Mouse (Mus musculus): Measurements from ENCODE around the gene Minpp1. TPM values are rescaled to one million over a fixed set of nuclear protein-coding genes. Genes with fewer than 3 reads are reported as not detected.
A peak's percentile ranks its signal among the peaks of the same experiment; 100 is the strongest.

Minpp1 gene
- polyA plus RNA-seq, 1 experiment from 2014 or later, result 38.7 TPM

- Histone ChIP-seq H3K4me3 (ENCODE audit: low read depth, low read length) (no peak overlapping the region), H3K4me2 (replicated peaks; ENCODE audit: low read depth) (no peak overlapping the region), H3K27me3 (ENCODE audit: control insufficient read depth, insufficient read depth, low read length) (no peaks in the 10 kb centered on the region), H3K27ac (replicated peaks) (no peak overlapping the region), H3K4me1 (replicated peaks; ENCODE audit: control insufficient read depth, insufficient read depth) (no peaks in the 10 kb centered on the region), H3K9ac (ENCODE audit: low read length) (no peak overlapping the region), H3K9me3 (ENCODE audit: control insufficient read depth, low read length) (no peaks in the 10 kb centered on the region), H3K36me3 (ENCODE audit: control insufficient read depth, insufficient read depth, low read length) (no peaks in the 10 kb centered on the region)
- TF ChIP-seq EP300 (optimal IDR thresholded peaks at IDR 0.05) (no peak), CTCF (IDR thresholded peaks at IDR 0.05; ENCODE audit: low read depth) (no peak)
- ATAC-seq (ENCODE audit: low FRiP score, low TSS enrichment) (no peak), DNase-seq (ENCODE audit: low spot score) (no peak)
- 71% methylated on average over 12 of the region's 12 CpGs for WGBS
Observed at GRCm38 (mm10) chr19:32476016-32476711, 9.4 kb upstream of the Minpp1 start.

GRCm38 (mm10) chr19:32476712-32477052 lies 8.9 kb upstream of the Minpp1 start:
- Histone ChIP-seq H3K9me3 (ENCODE audit: control insufficient read depth, low read length) (no peaks in the 10 kb centered on the region), H3K9ac (ENCODE audit: low read length) (no peak overlapping the region), H3K4me3 (ENCODE audit: low read depth, low read length) (no peak overlapping the region), H3K27ac (replicated peaks) (no peak overlapping the region), H3K27me3 (ENCODE audit: control insufficient read depth, insufficient read depth, low read length) (no peaks in the 10 kb centered on the region), H3K36me3 (ENCODE audit: control insufficient read depth, insufficient read depth, low read length) (no peaks in the 10 kb centered on the region), H3K4me2 (replicated peaks; ENCODE audit: low read depth) (no peak overlapping the region), H3K4me1 (replicated peaks; ENCODE audit: control insufficient read depth, insufficient read depth) (no peaks in the 10 kb centered on the region)
- no peak for ATAC-seq (ENCODE audit: low FRiP score, low TSS enrichment)
- no peak for DNase-seq (ENCODE audit: low spot score)
- 71% methylated on average over 4 of the region's 4 CpGs for WGBS
- TF ChIP-seq CTCF (IDR thresholded peaks at IDR 0.05; ENCODE audit: low read depth), result no peak

- no peak for DNase-seq (ENCODE audit: low spot score)
- Histone ChIP-seq H3K9ac (ENCODE audit: low read length) (no peak overlapping the region), H3K27me3 (ENCODE audit: control insufficient read depth, insufficient read depth, low read length) (no peaks in the 10 kb centered on the region), H3K27ac (replicated peaks) (no peak overlapping the region), H3K4me1 (replicated peaks; ENCODE audit: control insufficient read depth, insufficient read depth) (no peaks in the 10 kb centered on the region), H3K9me3 (ENCODE audit: control insufficient read depth, low read length) (no peaks in the 10 kb centered on the region), H3K4me2 (replicated peaks; ENCODE audit: low read depth) (no peak overlapping the region), H3K36me3 (ENCODE audit: control insufficient read depth, insufficient read depth, low read length) (no peaks in the 10 kb centered on the region), H3K4me3 (ENCODE audit: low read depth, low read length) (no peak overlapping the region)
- no peak for ATAC-seq (ENCODE audit: low FRiP score, low TSS enrichment)
- no peak for TF ChIP-seq EP300 (optimal IDR thresholded peaks at IDR 0.05)
- TF ChIP-seq CTCF (IDR thresholded peaks at IDR 0.05; ENCODE audit: low read depth), result no peak
- WGBS, result 78% methylated on average over 5 of the region's 5 CpGs
Observed at GRCm38 (mm10) chr19:32480255-32480654, 5.3 kb upstream of the Minpp1 start.

- peak; percentile 64; the same call in 1 of the 2 replicates for ATAC-seq (ENCODE audit: low FRiP score, low TSS enrichment)
- TF ChIP-seq EP300 (optimal IDR thresholded peaks at IDR 0.05), result no peak
- no peak for TF ChIP-seq CTCF (IDR thresholded peaks at IDR 0.05; ENCODE audit: low read depth)
- no peak for DNase-seq (ENCODE audit: low spot score)
- H3K4me1 ChIP-seq (replicated peaks; ENCODE audit: control insufficient read depth, insufficient read depth), result no peaks in the 10 kb centered on the region
- H3K36me3 ChIP-seq (ENCODE audit: control insufficient read depth, insufficient read depth, low read length), result no peaks in the 10 kb centered on the region
- WGBS, result 66% methylated on average over 8 of the region's 8 CpGs
- no peaks in the 10 kb centered on the region for H3K27me3 ChIP-seq (ENCODE audit: control insufficient read depth, insufficient read depth, low read length)
- no peak overlapping the region for H3K4me3 ChIP-seq (ENCODE audit: low read depth, low read length)
- H3K9ac ChIP-seq (ENCODE audit: low read length), result no peak overlapping the region
- no peaks in the 10 kb centered on the region for H3K9me3 ChIP-seq (ENCODE audit: control insufficient read depth, low read length)
- H3K27ac ChIP-seq (replicated peaks), result no peak overlapping the region
- no peak overlapping the region for H3K4me2 ChIP-seq (replicated peaks; ENCODE audit: low read depth)
Observed at GRCm38 (mm10) chr19:32480791-32481442, 4.7 kb upstream of the Minpp1 start.

GRCm38 (mm10) chr19:32481511-32481910 lies 4.1 kb upstream of the Minpp1 start:
- peak; percentile 35; the same call in 1 of the 2 replicates for ATAC-seq (ENCODE audit: low FRiP score, low TSS enrichment)
- H3K9me3 ChIP-seq (ENCODE audit: control insufficient read depth, low read length), result no peaks in the 10 kb centered on the region
- no peak overlapping the region for H3K4me3 ChIP-seq (ENCODE audit: low read depth, low read length)
- H3K27ac ChIP-seq (replicated peaks), result no peak overlapping the region
- TF ChIP-seq CTCF (IDR thresholded peaks at IDR 0.05; ENCODE audit: low read depth) (no peak), EP300 (optimal IDR thresholded peaks at IDR 0.05) (no peak)
- H3K9ac ChIP-seq (ENCODE audit: low read length), result no peak overlapping the region
- H3K27me3 ChIP-seq (ENCODE audit: control insufficient read depth, insufficient read depth, low read length), result no peaks in the 10 kb centered on the region
- no peaks in the 10 kb centered on the region for H3K36me3 ChIP-seq (ENCODE audit: control insufficient read depth, insufficient read depth, low read length)
- DNase-seq (ENCODE audit: low spot score), result no peak
- H3K4me1 ChIP-seq (replicated peaks; ENCODE audit: control insufficient read depth, insufficient read depth), result no peaks in the 10 kb centered on the region; the same call in 1 of the 2 replicates
- no peak overlapping the region for H3K4me2 ChIP-seq (replicated peaks; ENCODE audit: low read depth)
- WGBS, result 30% methylated on average over 4 of the region's 4 CpGs

Data from stomach, postnatal 0 days (tissue).